Mouse (Mus musculus) thymus, postnatal 14 days (tissue): ENCODE data around the gene Gm21679.
"Not testable (repeated sequence)": the region's sequence is repeated elsewhere in the genome, so short reads cannot be mapped to it uniquely, and the experiment has no call there.

ENCODE experiments used
- DNase-seq: peaks from one replicate; pipeline ENCODE4 v3.0.0; 2021

Gm21679 gene

GRCm38 (mm10) chrY:29683270-29683669 lies at the start of gene Gm21679:
TSS of gene Gm21679 (minus strand) at chrY:29683370.
- not testable (repeated sequence) for DNase-seq
